Mouse (Mus musculus) heart, embryonic 11.5 days (tissue): ENCODE measurements around the gene Fam117a. TPM values are rescaled to one million over a fixed set of nuclear protein-coding genes. Genes with fewer than 3 reads are reported as not detected.

ENCODE experiments used
- ATAC-seq: fragments of 200-750 bp; cut with Nextera tagmentation; replicated peaks from 2 replicates; pipeline ENCODE4 v1.8.0; 2017; ENCODE audit warnings: moderate library complexity; ENCODE audit not compliant: insufficient number of reproducible peaks, low FRiP score, low TSS enrichment
- H3K27ac ChIP-seq: fragments of 300-500 bp; sonication (generic); 2 replicates; pipeline ENCODE4 v1.5.1; 2014; ENCODE audit warnings: mild to moderate bottlenecking, low read depth, low read length
- H3K27me3 ChIP-seq: fragments of 300-500 bp; sonication (generic); 2 replicates; pipeline ENCODE4 v1.6.1; 2014; ENCODE audit warnings: mild to moderate bottlenecking, low read length, mixed read lengths; ENCODE audit not compliant: control insufficient read depth, insufficient read depth
- H3K36me3 ChIP-seq: fragments of 300-500 bp; sonication (generic); 2 replicates; pipeline ENCODE4 v1.6.1; 2014; ENCODE audit warnings: mild to moderate bottlenecking, low read length, moderate library complexity, mixed read lengths; ENCODE audit not compliant: control insufficient read depth, insufficient read depth
- H3K4me1 ChIP-seq: fragments of 300-500 bp; sonication (generic); 2 replicates; pipeline ENCODE4 v1.6.1; 2014; ENCODE audit warnings: low read length; ENCODE audit not compliant: control insufficient read depth, insufficient read depth
- H3K4me2 ChIP-seq: fragments of 300-500 bp; sonication (generic); 2 replicates; pipeline ENCODE4 v1.6.1; 2014; ENCODE audit warnings: mild to moderate bottlenecking, moderate library complexity
- H3K4me3 ChIP-seq: fragments of 300-500 bp; sonication (generic); 2 replicates; pipeline ENCODE4 v1.5.1; 2014; ENCODE audit warnings: low read depth, low read length
- H3K9ac ChIP-seq: fragments of 300-500 bp; sonication (generic); 2 replicates; pipeline ENCODE4 v1.6.1; 2014; ENCODE audit warnings: mild to moderate bottlenecking, low read depth, low read length, moderate library complexity
- H3K9me3 ChIP-seq: fragments of 300-500 bp; sonication (generic); replicated peaks from 2 replicates; pipeline ENCODE4 v1.6.1; 2016; ENCODE audit warnings: low read length; ENCODE audit not compliant: control insufficient read depth
- WGBS: fragments of 180-500 bp; shearing (Covaris S2); extraction: QIAGEN DNeasy Blood & Tissue Kit; methylation state at CpG from one replicate; pipeline ENCODE4 v1.1.7; 2014; ENCODE audit not compliant: insufficient replicate concordance; 5-methylcytosine and 5-hydroxymethylcytosine counted together
- polyA plus RNA-seq: library from polyadenylated mRNA; unstranded; fragments of >200 nt; fragmentation: Nextera tagmentation; extraction: Ambion mirVana; gene quantifications from 2 replicates; pipeline ENCODE4 v1.2.1, GENCODE M21; 2014

Fam117a gene
- polyA plus RNA-seq, 1 experiment from 2014 or later = 19.4 TPM

DNA sequence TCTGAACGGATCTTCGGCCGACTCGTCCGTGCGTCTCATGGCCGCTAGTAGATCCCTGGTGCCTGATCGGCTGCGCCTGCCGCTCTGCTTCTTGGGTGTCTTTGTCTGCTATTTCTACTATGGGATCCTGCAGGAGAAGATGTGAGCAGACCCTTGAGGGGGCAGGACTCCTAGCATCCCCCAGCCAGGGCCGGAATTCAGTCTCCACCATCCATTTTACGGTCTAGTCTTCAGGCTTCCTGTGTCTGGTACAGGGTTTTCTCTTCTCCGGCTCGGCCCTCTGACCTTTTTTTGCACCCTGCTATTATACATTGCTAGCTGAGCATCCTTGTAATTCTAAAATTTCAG is 48.1 kb downstream of the Fam117a start:
- peak overlapping the region; percentile 60 for H3K4me2 ChIP-seq
- H3K4me3 ChIP-seq = peak overlapping the region; percentile 87
- WGBS = under 1% methylated on average over 14 of the region's 14 CpGs
- H3K36me3 ChIP-seq = peaks cover 18% of the 10 kb centered on the region
- ATAC-seq = no peak
- H3K4me1 ChIP-seq = peaks cover 5% of the 10 kb centered on the region
- no peaks in the 10 kb centered on the region for H3K9me3 ChIP-seq
- H3K27me3 ChIP-seq = no peaks in the 10 kb centered on the region
- H3K27ac ChIP-seq = peak overlapping the region; percentile 90
- H3K9ac ChIP-seq = peak overlapping the region; percentile 93

DNA sequence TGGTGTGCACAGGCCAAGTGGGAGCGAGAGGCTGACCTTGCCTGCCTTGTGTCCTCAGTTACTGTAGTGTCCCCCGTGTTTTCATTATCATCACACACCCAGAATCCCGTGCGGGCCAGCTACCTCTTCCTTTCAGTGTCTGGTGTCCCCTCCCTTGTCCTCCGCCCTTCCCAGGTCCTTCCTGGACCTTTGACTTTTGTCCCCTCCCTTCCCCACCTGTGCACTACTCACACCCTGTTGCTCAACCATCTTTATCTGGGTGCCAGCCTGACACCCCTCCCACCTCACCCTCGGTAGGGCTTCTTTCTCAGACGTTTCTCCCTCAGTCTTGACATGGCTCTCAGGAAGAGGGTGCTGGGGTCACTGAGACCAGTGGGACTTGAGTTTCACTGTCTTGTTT is 50.5 kb downstream of the Fam117a start:
- Histone ChIP-seq H3K9ac (no peak overlapping the region), H3K27me3 (no peaks in the 10 kb centered on the region), H3K4me3 (no peak overlapping the region), H3K4me1 (peaks cover 4% of the 10 kb centered on the region), H3K27ac (no peak overlapping the region), H3K9me3 (no peaks in the 10 kb centered on the region), H3K4me2 (no peak overlapping the region), H3K36me3 (peaks cover 27% of the 10 kb centered on the region)
- 81% methylated on average over 7 of the region's 7 CpGs for WGBS
- no peak for ATAC-seq

DNA sequence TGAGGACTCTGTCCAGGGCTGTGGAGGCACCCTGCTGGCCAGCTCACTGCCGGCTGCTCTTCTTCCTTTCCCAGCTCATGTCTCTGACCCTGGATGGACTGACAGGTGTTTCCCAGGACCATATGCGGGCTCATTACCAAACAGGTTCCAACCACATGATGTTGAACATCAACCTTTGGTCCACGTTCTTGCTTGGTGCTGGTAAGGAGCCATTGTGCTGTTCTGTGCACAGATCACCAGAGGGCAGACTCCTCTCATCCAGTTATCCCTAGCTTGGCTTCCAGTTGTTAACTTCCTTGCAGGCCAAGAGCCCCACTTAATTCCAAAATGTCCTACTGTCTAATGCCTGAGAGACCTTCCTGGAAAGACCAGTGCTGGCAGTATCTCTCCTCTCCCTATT is 52.2 kb downstream of the Fam117a start:
- Histone ChIP-seq H3K27me3 (no peaks in the 10 kb centered on the region), H3K4me2 (no peak overlapping the region), H3K4me3 (no peak overlapping the region), H3K27ac (no peak overlapping the region), H3K36me3 (peaks cover 27% of the 10 kb centered on the region), H3K4me1 (peaks cover 4% of the 10 kb centered on the region), H3K9ac (no peak overlapping the region), H3K9me3 (no peaks in the 10 kb centered on the region)
- WGBS = 78% methylated on average over 3 of the region's 3 CpGs
- ATAC-seq = no peak

DNA sequence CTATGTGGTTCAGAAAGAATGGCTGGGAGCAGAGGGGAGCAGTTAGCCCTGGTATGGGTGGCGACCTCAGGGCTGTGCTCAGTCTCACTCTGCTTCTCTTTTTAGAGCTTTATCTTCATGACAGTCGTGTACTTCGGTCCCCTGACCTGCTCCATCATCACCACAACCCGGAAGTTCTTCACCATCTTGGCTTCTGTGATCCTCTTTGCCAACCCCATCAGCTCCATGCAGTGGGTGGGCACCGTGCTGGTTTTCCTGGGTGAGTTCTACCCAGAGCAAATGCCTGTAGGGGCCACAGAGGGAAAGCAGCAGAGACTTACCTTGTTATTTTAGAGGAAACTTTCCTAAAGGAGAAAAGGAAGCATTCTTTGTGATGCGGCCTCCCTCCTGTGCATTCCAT is 53.6 kb downstream of the Fam117a start:
- 85% methylated on average over 6 of the region's 6 CpGs for WGBS

DNA sequence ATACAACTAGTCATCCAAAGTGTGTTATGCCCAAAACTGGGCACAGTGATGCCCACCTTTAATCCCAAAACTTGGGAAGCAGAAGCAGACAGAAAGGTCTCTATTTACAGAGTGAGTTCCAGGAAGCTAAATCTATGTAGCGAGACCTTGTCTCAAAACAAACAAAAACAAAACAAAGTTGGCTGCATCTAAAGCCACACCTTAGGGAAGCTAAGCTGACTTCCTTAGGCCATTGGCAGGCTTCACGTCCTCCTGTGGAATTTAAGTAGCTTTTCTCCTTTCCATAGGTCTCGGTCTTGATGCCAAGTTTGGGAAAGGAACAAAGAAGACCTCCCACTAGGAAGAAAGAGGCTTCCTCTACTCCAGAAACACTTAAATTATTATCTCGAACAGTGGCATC is 54.4 kb downstream of the Fam117a start:
- WGBS = 76% methylated on average over 4 of the region's 4 CpGs
- H3K36me3 ChIP-seq = peaks cover 27% of the 10 kb centered on the region

More for the DNA sequence above, 53.6 kb downstream of the Fam117a start:
- no peaks in the 10 kb centered on the region for H3K9me3 ChIP-seq
- H3K27ac ChIP-seq = no peak overlapping the region
- no peaks in the 10 kb centered on the region for H3K27me3 ChIP-seq
- H3K4me2 ChIP-seq = no peak overlapping the region
- peaks cover 27% of the 10 kb centered on the region for H3K36me3 ChIP-seq
- no peak for ATAC-seq
- H3K9ac ChIP-seq = no peak overlapping the region
- no peak overlapping the region for H3K4me3 ChIP-seq
- peaks cover 4% of the 10 kb centered on the region for H3K4me1 ChIP-seq

DNA sequence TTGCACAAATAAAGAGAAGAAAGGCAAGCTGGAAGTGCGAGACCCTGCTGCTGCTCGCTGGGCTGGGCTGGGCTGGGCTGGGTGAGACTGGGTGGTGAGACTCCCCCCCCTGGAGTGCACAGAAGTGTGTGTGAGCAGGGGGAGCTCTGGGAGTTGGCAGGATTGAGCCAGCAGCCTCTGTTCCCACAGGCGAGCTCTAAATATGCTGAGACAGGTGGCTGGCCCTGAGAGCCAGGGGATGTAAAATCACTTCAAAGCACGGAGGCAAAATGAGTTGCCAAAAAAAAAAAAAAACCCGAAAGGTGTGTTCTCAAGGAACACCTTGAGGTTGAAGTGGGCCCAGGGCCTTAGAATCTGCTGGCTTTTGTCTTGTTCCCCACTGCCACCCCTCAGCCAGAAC is 54.9 kb downstream of the Fam117a start:
- H3K27me3 ChIP-seq = no peaks in the 10 kb centered on the region
- 79% methylated on average over 5 of the region's 5 CpGs for WGBS
- H3K36me3 ChIP-seq = peaks cover 27% of the 10 kb centered on the region
- ATAC-seq = no peak
- no peak overlapping the region for H3K4me3 ChIP-seq
- no peak overlapping the region for H3K9ac ChIP-seq
- H3K4me1 ChIP-seq = no peaks in the 10 kb centered on the region
- H3K4me2 ChIP-seq = no peak overlapping the region
- H3K27ac ChIP-seq = no peak overlapping the region
- H3K9me3 ChIP-seq = no peaks in the 10 kb centered on the region

More for the DNA sequence above, 54.4 kb downstream of the Fam117a start:
- no peaks in the 10 kb centered on the region for H3K27me3 ChIP-seq
- H3K4me1 ChIP-seq = no peaks in the 10 kb centered on the region
- no peaks in the 10 kb centered on the region for H3K9me3 ChIP-seq
- H3K27ac ChIP-seq = no peak overlapping the region
- H3K9ac ChIP-seq = no peak overlapping the region
- no peak overlapping the region for H3K4me2 ChIP-seq
- no peak overlapping the region for H3K4me3 ChIP-seq
- no peak for ATAC-seq

DNA sequence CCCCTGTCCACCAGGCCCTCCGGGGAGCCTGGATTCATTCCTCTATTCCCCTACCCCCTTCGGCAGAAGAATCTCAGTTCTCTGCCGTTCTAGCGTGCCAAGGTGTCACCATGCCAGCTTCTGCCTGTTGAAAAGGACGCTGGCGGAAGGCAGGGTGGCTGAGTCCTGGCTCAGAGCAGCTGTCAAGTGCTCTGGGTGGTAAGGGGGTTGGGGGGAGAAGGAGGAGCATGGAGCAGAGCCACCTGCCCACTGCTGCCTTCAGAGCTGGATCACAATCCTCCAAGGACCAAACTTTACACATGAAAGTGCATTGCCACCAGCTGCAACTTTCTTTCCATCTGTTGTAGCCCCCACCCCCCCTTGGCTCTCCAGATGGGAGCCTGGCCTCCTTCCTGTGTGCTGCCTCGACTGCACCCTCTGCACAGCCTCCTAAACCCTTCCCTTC is 55.4 kb downstream of the Fam117a start:
- Histone ChIP-seq H3K27ac (no peak overlapping the region), H3K4me1 (no peaks in the 10 kb centered on the region), H3K9me3 (no peaks in the 10 kb centered on the region), H3K4me2 (no peak overlapping the region), H3K9ac (no peak overlapping the region), H3K27me3 (no peaks in the 10 kb centered on the region), H3K4me3 (no peak overlapping the region), H3K36me3 (peaks cover 25% of the 10 kb centered on the region)
- WGBS = 56% methylated on average over 7 of the region's 7 CpGs
- ATAC-seq = no peak

DNA sequence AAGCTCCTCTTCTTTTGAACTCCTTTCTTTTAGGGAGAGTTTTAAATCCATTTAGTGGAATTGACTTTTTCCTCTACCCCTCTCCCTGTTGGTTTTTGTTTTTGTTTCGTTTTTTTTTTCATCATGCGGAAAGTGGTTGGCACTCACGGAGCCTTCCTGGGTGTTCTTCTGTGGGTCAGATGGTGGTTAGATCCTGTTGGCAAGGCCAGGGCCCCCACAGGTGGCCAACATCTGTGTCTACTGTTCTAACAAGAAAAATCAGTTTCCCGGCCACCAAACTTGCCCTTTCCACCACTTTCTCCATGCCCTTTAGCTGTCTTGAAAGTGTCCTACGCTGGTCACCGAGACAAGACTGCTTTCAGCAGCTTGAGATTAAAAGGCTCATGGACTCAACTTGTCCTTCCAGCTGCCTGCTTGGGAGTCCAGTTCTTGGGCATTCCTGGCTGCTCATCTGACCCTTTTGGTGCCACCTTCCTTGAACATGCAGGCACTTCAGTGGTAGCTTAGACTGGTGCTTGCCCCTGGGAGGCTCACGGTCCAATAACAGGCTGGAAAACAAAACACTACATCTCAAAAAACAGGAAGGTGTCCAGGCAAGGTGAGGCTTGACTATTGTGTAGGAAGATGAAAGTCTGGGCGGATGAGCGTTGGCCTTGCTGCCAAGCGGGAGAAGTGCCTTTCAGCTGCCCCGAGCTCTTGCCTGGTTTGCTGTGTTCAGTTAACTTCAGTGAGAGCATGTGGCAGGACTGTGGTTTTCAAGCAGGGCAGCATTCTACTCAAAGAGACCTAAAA is 56.1 kb downstream of the Fam117a start:
- ATAC-seq = no peak
- Histone ChIP-seq H3K27me3 (no peaks in the 10 kb centered on the region), H3K4me3 (no peak overlapping the region), H3K4me2 (no peak overlapping the region), H3K36me3 (peaks cover 19% of the 10 kb centered on the region), H3K9me3 (no peaks in the 10 kb centered on the region), H3K9ac (no peak overlapping the region), H3K4me1 (no peaks in the 10 kb centered on the region), H3K27ac (no peak overlapping the region)
- 75% methylated on average over 11 of the region's 11 CpGs for WGBS

DNA sequence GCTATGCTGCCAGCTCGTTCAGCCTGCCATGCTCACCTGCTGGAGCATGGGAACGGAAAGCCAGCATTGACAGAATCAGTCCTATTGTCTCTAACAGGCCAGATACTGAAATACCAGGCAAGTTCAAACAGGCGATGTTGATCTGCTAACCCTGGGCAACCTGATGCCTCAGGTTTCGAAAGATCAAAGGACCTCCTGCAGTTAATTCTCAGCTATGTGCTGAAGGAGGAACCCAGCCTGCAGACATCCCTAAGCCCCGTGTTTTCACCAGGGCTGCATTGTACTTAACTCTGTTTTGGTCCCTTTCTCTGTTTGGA is 56.6 kb downstream of the Fam117a start:
- no peaks in the 10 kb centered on the region for H3K9me3 ChIP-seq
- H3K4me3 ChIP-seq = no peak overlapping the region
- no peak overlapping the region for H3K27ac ChIP-seq
- peaks cover 14% of the 10 kb centered on the region for H3K36me3 ChIP-seq
- 29% methylated on average over 5 of the region's 5 CpGs for WGBS
- H3K4me1 ChIP-seq = no peaks in the 10 kb centered on the region
- ATAC-seq = no peak
- no peak overlapping the region for H3K9ac ChIP-seq
- H3K27me3 ChIP-seq = no peaks in the 10 kb centered on the region
- H3K4me2 ChIP-seq = no peak overlapping the region
